Mouse (Mus musculus): ENCODE measurements around the gene Defa21.

DNA sequence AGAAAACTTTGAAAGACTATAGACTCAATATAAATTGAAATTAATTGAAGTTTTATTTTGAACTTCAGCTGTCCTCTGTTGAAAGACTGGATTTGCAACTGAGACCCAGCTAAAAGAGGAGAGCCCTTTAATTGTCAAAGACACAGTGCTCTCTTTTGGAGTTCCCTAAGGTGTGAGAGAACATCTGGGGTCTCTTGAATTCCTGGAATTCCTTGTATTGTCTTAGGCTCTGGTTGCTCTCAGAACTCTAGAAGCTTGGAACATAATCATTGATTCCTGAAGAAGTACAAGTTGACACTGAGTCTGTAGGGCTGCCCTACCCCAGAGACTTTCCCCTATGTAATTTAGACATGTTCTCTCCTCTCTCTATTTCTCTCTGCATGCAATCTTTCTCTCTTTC lies 28.1 kb upstream of the Defa21 start:
- TF ChIP-seq CTCF (IDR thresholded peaks at IDR 0.05; ENCODE audit: insufficient read depth, low read length) (no peak), POLR2A (IDR thresholded peaks at IDR 0.05; ENCODE audit: borderline replicate concordance, extremely low read depth, low read depth, low read length) (no peak)

All from lung, adult 2 months (tissue).